Comparison of ENCODE assay signal across 8 mouse cellular contexts in genomic region chr2:74749337-74750121, GRCm38 (mm10). TPM values are rescaled to one million over a fixed set of nuclear protein-coding genes. Genes with fewer than 3 reads are reported as not detected.
DNase-seq lines count a peak whose midpoint lies in the region; ATAC-seq and TF ChIP-seq lines count a peak whose summit lies in the region.

No protein-coding gene starts in this region.

- peak overlapping the region; percentile 51 for H3K9ac ChIP-seq in hindbrain, embryonic 16.5 days (ENCODE audit: low read depth, low read length)
- no peak overlapping the region for H3K9ac ChIP-seq in liver, embryonic 13.5 days
- no peak overlapping the region for H3K9ac ChIP-seq in stomach, postnatal 0 days (ENCODE audit: low read length)

- H3K27ac ChIP-seq in hindbrain, embryonic 16.5 days (ENCODE audit: low read depth, low read length): peak overlapping the region; percentile 76
- no peak overlapping the region for H3K27ac ChIP-seq in liver, embryonic 13.5 days
- H3K27ac ChIP-seq in stomach, postnatal 0 days (replicated peaks): no peak overlapping the region

- no peak for TF ChIP-seq CTCF in stomach, postnatal 0 days (IDR thresholded peaks at IDR 0.05; ENCODE audit: low read depth)

- peak; percentile 14 for DNase-seq in layer of hippocampus, adult 11-12 months (ENCODE audit: low spot score)
- DNase-seq in layer of hippocampus, adult 9-10 months (ENCODE audit: low spot score): no peak
- DNase-seq in embryo, embryonic 9.5 days (ENCODE audit: extremely low spot score): peak; percentile 88
- DNase-seq in liver, embryonic 13.5 days: no peak
- no peak for DNase-seq in stomach, postnatal 0 days (ENCODE audit: low spot score)
- no peak for DNase-seq in left cerebral cortex, postnatal 25 days (ENCODE audit: low spot score in 2 of 2)
- no peak for DNase-seq in gastrocnemius, postnatal 10 days

- no peaks in the 10 kb centered on the region for H3K36me3 ChIP-seq in hindbrain, embryonic 16.5 days (ENCODE audit: control insufficient read depth, insufficient read depth, low read length)
- no peaks in the 10 kb centered on the region for H3K36me3 ChIP-seq in liver, embryonic 13.5 days
- no peaks in the 10 kb centered on the region for H3K36me3 ChIP-seq in stomach, postnatal 0 days (ENCODE audit: control insufficient read depth, insufficient read depth, low read length)

- WGBS in hindbrain, embryonic 16.5 days: under 1% methylated on average over 47 of the region's 47 CpGs
- WGBS in liver, embryonic 13.5 days (ENCODE audit: insufficient replicate concordance): 1% methylated on average over 47 of the region's 47 CpGs
- WGBS in stomach, postnatal 0 days: 2% methylated on average over 47 of the region's 47 CpGs

- H3K4me3 ChIP-seq in hindbrain, embryonic 16.5 days (ENCODE audit: low read length): peak overlapping the region; percentile 32
- H3K4me3 ChIP-seq in liver, embryonic 13.5 days (replicated peaks): peak overlapping the region; percentile 20
- H3K4me3 ChIP-seq in stomach, postnatal 0 days (ENCODE audit: low read depth, low read length): peak overlapping the region; percentile 20

- peaks cover 9% of the 10 kb centered on the region; the same call in 1 of the 2 replicates for H3K4me1 ChIP-seq in hindbrain, embryonic 16.5 days (ENCODE audit: control insufficient read depth, insufficient read depth, low read depth, low read length)
- H3K4me1 ChIP-seq in liver, embryonic 13.5 days (replicated peaks): no peaks in the 10 kb centered on the region
- H3K4me1 ChIP-seq in stomach, postnatal 0 days (replicated peaks; ENCODE audit: control insufficient read depth, insufficient read depth): no peaks in the 10 kb centered on the region; the same call in 1 of the 2 replicates

- H3K9me3 ChIP-seq in hindbrain, embryonic 16.5 days (ENCODE audit: control insufficient read depth, low read length): no peaks in the 10 kb centered on the region
- no peaks in the 10 kb centered on the region for H3K9me3 ChIP-seq in liver, embryonic 13.5 days (replicated peaks)
- H3K9me3 ChIP-seq in stomach, postnatal 0 days (ENCODE audit: control insufficient read depth, low read length): no peaks in the 10 kb centered on the region

- intact Hi-C loops in left cerebral cortex, postnatal 25 days (cut with DNase I): loop anchor here (5.0 to 10.0 kb wide), 2 partner anchors 97 to 675 kb away; no protein-coding TSS in a partner anchor

- peak; percentile 85 for ATAC-seq in hindbrain, embryonic 16.5 days
- no peak for ATAC-seq in liver, embryonic 13.5 days (ENCODE audit: low read depth)
- 0 out of 2 replicates have a peak, but pooled peaks have one; percentile 23 for ATAC-seq in stomach, postnatal 0 days (ENCODE audit: low FRiP score, low TSS enrichment)

- peak overlapping the region; percentile 50 for H3K4me2 ChIP-seq in hindbrain, embryonic 16.5 days (ENCODE audit: low read length)
- 0 out of 2 replicates have a peak overlapping the region, but pooled peaks have one; percentile 28 for H3K4me2 ChIP-seq in liver, embryonic 13.5 days
- H3K4me2 ChIP-seq in stomach, postnatal 0 days (replicated peaks; ENCODE audit: low read depth): peak overlapping the region; percentile 39

- peaks cover 29% of the 10 kb centered on the region for H3K27me3 ChIP-seq in hindbrain, embryonic 16.5 days (replicated peaks; ENCODE audit: control insufficient read depth, insufficient read depth, low read length)
- H3K27me3 ChIP-seq in liver, embryonic 13.5 days: peaks cover 100% of the 10 kb centered on the region
- peaks cover 54% of the 10 kb centered on the region for H3K27me3 ChIP-seq in stomach, postnatal 0 days (ENCODE audit: control insufficient read depth, insufficient read depth, low read length)

- TF ChIP-seq EP300 in stomach, postnatal 0 days (optimal IDR thresholded peaks at IDR 0.05): no peak

RNA-seq across cellular contexts. Expression of gene Hoxd1, which starts 13.3 kb away (rescaled TPM):
- polyA plus RNA-seq in hindbrain, embryonic 16.5 days (2015; fragmentation: Nextera tagmentation; extraction: Ambion mirVana): 1.1 and 1.3 TPM in 2 replicates
- polyA plus RNA-seq in liver, embryonic 13.5 days (2015; fragmentation: Nextera tagmentation; extraction: Ambion mirVana): not detected in 2 replicates
- polyA plus RNA-seq in stomach, postnatal 0 days (2015; fragmentation: Nextera tagmentation; extraction: Ambion mirVana): not detected in 2 replicates
- total RNA-seq in left cerebral cortex, postnatal 25 days (2021): under 1 TPM in 1 of 2 experiments, not detected in 1; 0.37 TPM
- not detected for total RNA-seq in gastrocnemius, postnatal 10 days (2021)

RNA-seq across cellular contexts. Expression of gene Gm28230, which starts 23.0 kb away (rescaled TPM):
- 0.45 and 0.72 TPM in 2 replicates for polyA plus RNA-seq in hindbrain, embryonic 16.5 days (2015; fragmentation: Nextera tagmentation; extraction: Ambion mirVana)
- polyA plus RNA-seq in liver, embryonic 13.5 days (2015; fragmentation: Nextera tagmentation; extraction: Ambion mirVana): not detected in 2 replicates
- polyA plus RNA-seq in stomach, postnatal 0 days (2015; fragmentation: Nextera tagmentation; extraction: Ambion mirVana): not detected in 2 replicates
- total RNA-seq in left cerebral cortex, postnatal 25 days (2021): not detected
- under 1 TPM; 0.21 to 0.43 TPM for total RNA-seq in gastrocnemius, postnatal 10 days (2021)

RNA-seq across cellular contexts. Expression of gene Hoxd4, which starts 37.8 kb away (rescaled TPM):
- 2.2 and 2.3 TPM in 2 replicates for polyA plus RNA-seq in hindbrain, embryonic 16.5 days (2015; fragmentation: Nextera tagmentation; extraction: Ambion mirVana)
- not detected in 2 replicates for polyA plus RNA-seq in liver, embryonic 13.5 days (2015; fragmentation: Nextera tagmentation; extraction: Ambion mirVana)
- polyA plus RNA-seq in stomach, postnatal 0 days (2015; fragmentation: Nextera tagmentation; extraction: Ambion mirVana): 0.08 and 0.19 TPM in 2 replicates
- total RNA-seq in left cerebral cortex, postnatal 25 days (2021): not detected
- total RNA-seq in gastrocnemius, postnatal 10 days (2021): 1 to 10 TPM; 2.1 to 4.8 TPM

RNA-seq across cellular contexts. Expression of gene Hoxd3, which starts 37.8 kb away (rescaled TPM):
- polyA plus RNA-seq in hindbrain, embryonic 16.5 days (2015; fragmentation: Nextera tagmentation; extraction: Ambion mirVana): 43.8 and 48.0 TPM in 2 replicates
- 0.10 and 0.16 TPM in 2 replicates for polyA plus RNA-seq in liver, embryonic 13.5 days (2015; fragmentation: Nextera tagmentation; extraction: Ambion mirVana)
- polyA plus RNA-seq in stomach, postnatal 0 days (2015; fragmentation: Nextera tagmentation; extraction: Ambion mirVana): 1.3 and 1.5 TPM in 2 replicates
- total RNA-seq in left cerebral cortex, postnatal 25 days (2021): not detected
- total RNA-seq in gastrocnemius, postnatal 10 days (2021): under 1 TPM in 1 of 2 experiments, not detected in 1; 0.26 TPM

RNA-seq across cellular contexts. Expression of gene Hoxd8, which starts 45.1 kb away (rescaled TPM):
- polyA plus RNA-seq in hindbrain, embryonic 16.5 days (2015; fragmentation: Nextera tagmentation; extraction: Ambion mirVana): 0.66 and 1.1 TPM in 2 replicates
- polyA plus RNA-seq in liver, embryonic 13.5 days (2015; fragmentation: Nextera tagmentation; extraction: Ambion mirVana): 0.08 and 0.10 TPM in 2 replicates
- 1.3 TPM in 2 replicates for polyA plus RNA-seq in stomach, postnatal 0 days (2015; fragmentation: Nextera tagmentation; extraction: Ambion mirVana)
- under 1 TPM in 1 of 2 experiments, not detected in 1; 0.14 TPM for total RNA-seq in left cerebral cortex, postnatal 25 days (2021)
- 10 to 100 TPM; 38.3 to 46.1 TPM for total RNA-seq in gastrocnemius, postnatal 10 days (2021)

Comparison
In these comparisons a context has a peak if more than half of its experiments do, and no peak if none do; other contexts are left out.
1. DNase-seq: peak in layer of hippocampus, adult 11-12 months (single experiment) and embryo, embryonic 9.5 days (single experiment); none in layer of hippocampus, adult 9-10 months (single experiment), liver, embryonic 13.5 days (single experiment), stomach, postnatal 0 days (single experiment), left cerebral cortex, postnatal 25 days (0 of 2) and gastrocnemius, postnatal 10 days (single experiment).
2. Peak in every context shown above with its lines, with median percentiles within 50 percentile points of each other: H3K4me2 ChIP-seq and H3K4me3 ChIP-seq.